Mouse (Mus musculus) embryo, embryonic 9.5 days (tissue): ENCODE data around the gene Me1.

Experiments used
- DNase-seq: peaks from one replicate; pipeline ENCODE4 v3.0.0-alpha.2; 2017; ENCODE audit errors: extremely low spot score

The Me1 gene

GRCm38 (mm10) chr9:86658347-86658746 lies 37.4 kb downstream of the Me1 start:
- no peak for DNase-seq

GRCm38 (mm10) chr9:86652194-86652593 lies 43.6 kb downstream of the Me1 start:
- no peak for DNase-seq

DNA sequence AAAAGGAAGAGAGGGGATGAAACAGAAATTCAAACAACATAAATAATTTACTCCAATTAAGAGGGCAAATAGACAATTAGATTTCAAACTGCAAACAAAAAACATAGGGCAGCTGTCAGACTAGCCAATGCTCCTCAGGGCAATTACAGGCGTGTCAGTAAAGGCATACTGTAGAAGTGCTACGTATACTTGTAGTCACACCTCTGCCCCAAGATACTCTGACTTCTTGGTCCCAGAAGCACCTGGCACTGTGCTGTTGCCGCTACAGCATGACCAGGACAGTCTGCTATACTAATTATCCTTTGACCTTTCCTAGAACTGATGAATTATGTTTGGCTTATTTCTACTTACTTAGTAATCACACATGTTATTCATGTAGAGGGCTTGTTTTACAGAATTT lies 44.5 kb downstream of the Me1 start:
- DNase-seq, result no peak

GRCm38 (mm10) chr9:86650822-86651221 lies 44.9 kb downstream of the Me1 start:
- no peak for DNase-seq

DNA sequence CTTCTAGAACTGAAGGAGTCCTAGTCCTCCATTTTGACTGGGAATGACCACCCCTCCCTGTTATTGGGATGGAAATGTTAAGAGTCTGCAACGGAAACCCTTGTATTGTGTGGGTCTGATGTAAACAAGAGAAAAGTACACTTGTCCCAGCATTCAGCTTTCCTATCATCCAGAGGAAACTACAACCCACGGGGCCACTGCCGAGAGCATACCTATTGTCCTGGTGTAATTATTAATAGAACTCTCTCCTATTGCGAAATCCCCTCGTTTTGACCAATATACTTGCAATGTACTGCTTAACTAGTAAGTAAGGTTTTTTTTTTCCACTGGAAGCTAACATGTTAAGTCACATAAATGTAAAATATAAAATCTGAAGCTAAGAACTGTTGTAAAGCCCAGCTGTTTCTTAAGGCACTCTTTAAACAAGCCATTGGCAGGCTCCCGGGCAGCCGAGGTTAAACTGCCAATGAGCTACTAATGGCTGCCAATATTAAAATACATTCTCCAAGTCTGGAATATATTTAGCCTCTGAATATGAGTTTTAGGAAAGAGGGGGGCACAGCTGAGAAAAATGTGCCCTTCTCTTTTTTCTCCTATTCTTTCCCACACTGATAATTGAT lies 47.7 kb downstream of the Me1 start:
- DNase-seq, result no peak

GRCm38 (mm10) chr9:86646807-86647206 lies 48.9 kb downstream of the Me1 start:
- DNase-seq, result no peak

DNA sequence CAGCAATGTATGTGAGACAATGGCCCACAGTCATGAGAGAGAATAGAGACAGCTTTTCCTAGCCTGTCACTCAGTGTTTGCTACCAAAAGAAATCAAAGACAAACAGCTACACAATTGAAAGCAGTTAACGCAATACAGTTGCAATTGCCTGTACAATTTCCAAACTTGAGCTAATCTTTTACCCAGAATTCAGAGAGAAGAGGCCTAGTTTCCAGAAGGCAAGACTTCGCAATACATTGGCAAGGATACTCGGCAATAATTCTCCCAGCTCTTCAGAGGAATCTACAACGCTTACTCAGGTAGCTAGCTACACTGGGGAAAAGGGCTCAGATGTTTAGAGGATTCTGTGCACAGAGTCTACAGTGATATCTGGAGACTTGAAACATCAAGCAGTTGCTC lies 52.3 kb downstream of the Me1 start:
- no peak for DNase-seq

DNA sequence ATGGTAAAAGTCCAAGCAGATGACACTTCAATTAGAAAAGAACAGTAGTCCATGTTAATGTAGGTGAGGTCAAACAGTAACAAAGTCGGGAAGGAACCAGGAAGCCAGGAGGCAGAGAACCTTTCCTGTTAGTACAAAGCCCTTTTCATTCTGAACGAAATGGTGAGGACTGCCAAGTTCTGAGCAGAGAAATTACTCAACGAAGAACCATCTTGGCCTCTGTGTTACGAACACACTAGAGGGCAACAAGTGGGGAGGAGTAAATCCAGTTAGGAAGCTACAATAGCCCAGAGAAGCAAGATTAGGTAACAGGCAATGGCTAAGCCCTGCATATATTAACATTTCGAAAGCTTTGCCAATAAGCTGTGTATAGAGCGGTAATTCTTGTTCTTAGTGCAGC lies 57.0 kb downstream of the Me1 start:
- no peak for DNase-seq

DNA sequence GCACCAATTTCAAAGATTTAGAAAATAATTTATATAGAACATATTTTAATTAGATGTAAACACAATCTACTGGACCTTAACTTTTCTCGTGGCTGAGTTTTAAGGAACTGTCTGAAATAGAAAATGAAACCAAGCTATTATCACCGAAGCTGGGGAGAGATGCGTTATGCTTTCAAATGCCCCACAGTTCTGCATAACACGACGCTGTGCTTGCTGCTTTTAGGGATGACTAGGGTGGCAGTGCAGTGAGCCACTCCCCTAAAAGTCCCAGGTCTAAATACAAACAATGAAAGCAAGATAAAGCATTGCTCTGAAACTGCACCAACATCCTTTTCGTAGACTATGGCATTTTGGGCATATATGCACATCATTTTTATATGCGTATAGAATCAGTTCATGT lies 64.6 kb downstream of the Me1 start:
- no peak for DNase-seq

GRCm38 (mm10) chr9:86630352-86630931 lies 65.3 kb downstream of the Me1 start:
- DNase-seq, result no peak

DNA sequence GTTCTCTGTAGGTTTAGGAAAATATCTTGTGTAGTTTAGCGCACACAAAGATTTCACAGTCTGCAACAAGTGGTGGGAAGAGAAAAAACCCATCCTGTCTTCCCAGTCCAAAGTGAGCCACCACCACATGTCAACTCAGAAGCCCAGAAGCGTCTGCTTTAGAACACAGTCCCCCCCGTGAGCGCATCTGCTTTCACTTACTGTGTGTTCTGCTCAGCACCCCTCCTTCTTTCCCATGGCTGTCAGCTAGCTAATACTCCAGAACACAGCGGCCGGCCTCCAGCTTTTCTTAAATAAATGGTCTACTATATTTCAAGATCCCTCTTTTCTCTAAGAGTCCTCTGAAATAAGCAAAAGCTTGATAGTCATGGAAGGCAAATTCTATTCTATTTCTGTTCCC lies 66.4 kb downstream of the Me1 start:
- DNase-seq, result peak; percentile 24

DNA sequence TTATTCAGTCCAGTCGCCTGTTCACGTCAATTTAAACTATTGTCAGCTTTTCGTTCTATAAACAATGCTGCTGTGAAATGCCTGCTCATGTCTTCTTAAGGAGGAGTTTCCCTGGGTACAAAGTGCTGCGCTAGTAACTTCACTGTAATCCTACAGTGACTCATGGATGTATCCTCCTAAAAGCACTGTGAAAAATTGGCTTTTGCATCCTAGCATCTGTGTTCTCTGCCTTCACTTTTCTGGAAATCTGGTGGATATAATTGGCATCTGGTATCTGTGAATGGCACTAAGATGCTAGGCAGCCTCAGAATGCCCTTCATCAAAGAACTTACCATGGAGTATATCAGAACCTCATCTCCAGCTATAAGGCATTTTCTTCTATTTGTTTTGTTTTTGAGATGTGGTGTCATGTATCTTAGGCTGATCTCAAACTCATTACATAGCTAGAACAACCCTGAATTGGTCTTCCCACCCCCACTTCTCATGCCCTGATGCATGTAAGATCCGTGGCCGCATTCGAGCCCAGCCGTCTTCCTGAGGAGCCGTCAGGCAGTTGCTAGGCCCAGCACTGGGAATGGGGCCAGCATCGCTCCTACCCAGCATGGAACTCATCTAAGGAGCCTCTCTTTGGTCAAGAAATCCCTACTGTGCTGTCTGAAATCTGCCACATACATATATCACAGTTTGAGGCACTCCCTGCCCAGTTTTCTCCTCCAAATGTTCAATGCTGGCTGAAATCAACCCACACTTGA lies 67.8 kb downstream of the Me1 start:
- DNase-seq, result no peak

GRCm38 (mm10) chr9:86626906-86627305 lies 68.8 kb downstream of the Me1 start:
- no peak for DNase-seq

GRCm38 (mm10) chr9:86624781-86625180 lies 71.0 kb downstream of the Me1 start:
- no peak for DNase-seq

DNA sequence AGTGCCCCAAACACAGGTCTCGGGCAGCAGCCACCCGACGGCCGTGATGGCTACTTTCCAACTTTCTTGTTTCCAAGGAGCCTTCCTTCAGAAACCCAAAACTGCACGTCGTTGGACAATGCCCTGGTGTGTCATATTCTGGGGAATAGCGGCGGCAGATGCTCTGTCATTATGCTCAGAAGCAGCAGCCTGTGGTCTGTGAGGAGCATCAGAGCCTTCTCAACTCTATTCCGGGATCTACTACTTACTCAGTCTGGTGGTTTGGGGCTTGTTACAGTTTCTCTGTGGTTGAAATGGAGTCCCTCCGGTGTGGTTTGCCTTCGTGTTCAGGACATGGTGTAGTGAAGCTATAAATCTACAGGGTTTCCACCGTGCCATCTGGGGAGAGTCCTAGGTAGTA lies 71.7 kb downstream of the Me1 start:
- DNase-seq, result no peak

- DNase-seq, result no peak
Measured at GRCm38 (mm10) chr9:86622062-86622461, 73.7 kb downstream of the Me1 start.

GRCm38 (mm10) chr9:86619341-86620139 lies 76.2 kb downstream of the Me1 start:
- no peak for DNase-seq

DNA sequence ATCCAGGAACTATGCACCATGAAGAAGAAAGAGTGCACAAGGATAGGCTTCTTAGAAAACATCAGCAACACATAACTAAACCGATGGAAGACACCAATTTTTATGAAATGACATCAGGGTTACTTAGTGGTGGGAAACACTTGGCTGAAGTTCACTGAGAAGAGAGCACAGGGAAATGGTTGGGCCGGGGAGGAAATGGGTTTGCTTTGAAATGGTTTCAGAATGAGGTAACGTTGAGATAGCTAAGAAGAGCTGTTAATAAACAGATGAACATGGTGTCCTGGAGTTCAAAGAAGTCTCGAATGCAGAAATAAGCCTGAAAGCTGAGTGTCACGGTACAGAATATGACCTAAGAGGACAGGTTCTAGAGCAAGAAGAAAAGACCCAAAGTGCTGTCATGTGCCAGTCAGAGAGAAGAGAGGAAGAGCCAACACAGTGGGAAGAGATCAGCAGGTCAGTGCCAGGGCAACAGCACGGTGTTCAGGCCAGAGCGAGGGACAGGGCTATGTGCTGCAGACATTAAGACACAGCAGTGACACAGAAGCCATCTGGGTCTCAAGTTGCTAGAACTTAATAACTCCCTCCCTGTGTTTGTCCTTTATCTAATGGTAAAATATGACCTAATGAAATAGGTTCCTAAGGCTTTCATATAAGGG lies 77.8 kb downstream of the Me1 start:
- no peak for DNase-seq

DNA sequence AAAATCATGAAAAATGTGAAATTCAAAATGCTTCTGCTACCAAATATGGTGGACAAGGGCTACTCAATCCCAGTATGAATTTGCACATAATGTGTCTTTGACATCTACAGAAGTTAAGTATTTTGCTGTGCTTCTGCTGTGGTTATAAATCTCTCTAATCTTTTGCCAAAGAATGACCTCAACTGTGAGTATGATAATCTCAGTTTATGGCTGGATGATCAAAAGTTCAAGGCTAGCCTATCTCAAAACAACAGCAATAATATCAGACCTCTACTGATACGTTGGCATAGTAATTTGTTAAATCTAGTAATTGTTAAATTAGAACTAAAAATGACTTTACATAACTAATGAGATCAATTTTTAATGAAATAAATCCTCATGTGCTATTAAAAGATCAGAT lies 80.0 kb downstream of the Me1 start:
- no peak for DNase-seq

DNA sequence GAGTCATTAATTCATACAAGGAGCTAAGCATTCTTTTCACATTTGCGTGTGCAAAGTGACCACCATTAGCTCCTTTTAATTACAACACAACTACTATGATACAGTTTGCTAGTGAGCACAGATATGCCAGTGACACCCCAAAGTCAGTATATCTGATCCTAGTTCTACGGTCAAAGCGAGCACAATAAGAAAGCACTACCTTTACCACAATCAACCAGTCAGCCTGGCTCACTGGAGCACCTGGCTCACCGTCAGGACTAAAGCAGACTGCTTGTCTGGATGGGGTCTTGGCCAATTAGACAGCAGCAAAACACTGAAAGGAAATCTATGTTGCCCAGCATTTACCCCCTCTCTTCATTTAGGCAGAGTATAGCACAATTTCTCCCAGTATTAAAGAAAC lies 83.7 kb downstream of the Me1 start:
- DNase-seq, result no peak

DNA sequence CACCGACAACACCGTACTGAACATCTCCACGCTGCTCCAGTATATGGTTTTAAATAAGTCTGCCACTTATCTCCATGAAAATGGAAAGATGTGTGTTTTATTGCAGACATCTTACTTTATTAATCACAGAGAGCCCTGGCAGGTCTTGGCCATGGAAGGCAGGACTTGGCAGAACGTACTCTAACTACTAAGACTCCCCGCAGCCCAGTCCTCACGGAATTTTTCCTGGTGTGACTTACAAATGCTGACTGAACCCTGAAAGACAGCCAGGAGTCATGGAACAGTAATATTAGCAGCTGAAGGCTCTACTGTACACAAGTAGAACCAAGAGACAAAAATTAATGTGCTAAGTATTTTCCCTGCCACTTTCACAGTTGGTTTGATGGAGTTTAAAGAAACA lies 90.0 kb downstream of the Me1 start:
- no peak for DNase-seq

- no peak for DNase-seq
Measured at GRCm38 (mm10) chr9:86599723-86600303, 95.9 kb downstream of the Me1 start.
